Mouse (Mus musculus) megakaryocyte, adult 5-6 weeks (primary cell): ENCODE data around the gene Itgal. TPM values are rescaled to one million over a fixed set of nuclear protein-coding genes. Genes with fewer than 3 reads are reported as not detected.

Experiments used
- ATAC-seq: 2 replicates; pipeline ENCODE4 v1.8.0; 2016; ENCODE audit warnings: mild to moderate bottlenecking, inconsistent platforms; ENCODE audit not compliant: poor library complexity, severe bottlenecking
- total RNA-seq, 2 experiments: library from RNA; stranded (forward) in 1 of 2; stranded (reverse) in 1 of 2; fragments of 153-499, 151-499 nt in 1 of 2; fragments of 221-1000, 200-1000 nt in 1 of 2; gene quantifications; 2 replicates each; pipeline versions ENCODE4 v1.2.3 to v1.2.4; 2015 to 2017

The Itgal gene
- total RNA-seq, 2 experiments from 2014 or later = 59.4 to 117 TPM

DNA sequence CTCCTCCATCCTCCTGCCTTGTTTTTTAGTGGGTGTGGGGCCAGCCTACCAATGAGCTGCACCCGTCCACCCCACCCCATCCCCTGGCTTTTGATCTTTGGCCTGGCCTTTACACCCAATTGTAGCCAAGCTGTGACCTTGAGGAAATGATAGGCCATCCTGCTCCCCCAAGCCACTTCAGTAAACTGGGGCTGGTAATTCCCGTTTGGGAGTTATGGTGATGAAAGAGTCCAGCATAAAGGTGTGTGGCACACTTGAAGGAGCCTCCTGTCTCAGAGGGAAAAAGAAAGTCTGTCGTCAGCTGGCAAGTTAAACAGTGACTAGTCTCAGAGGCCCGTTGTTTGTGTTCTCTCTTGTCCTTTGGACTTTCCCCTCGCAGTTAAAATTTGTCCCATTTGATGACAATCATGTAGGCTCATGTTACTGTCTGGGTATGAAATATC, 19.5 kb upstream of the Itgal start:
- no peak for ATAC-seq

- ATAC-seq = peak; percentile 59
Measured at GRCm38 (mm10) chr7:127278311-127278710, 17.7 kb upstream of the Itgal start.

GRCm38 (mm10) chr7:127280092-127280491, 16.0 kb upstream of the Itgal start:
- ATAC-seq = no peak

- no peak for ATAC-seq
Measured at GRCm38 (mm10) chr7:127281114-127281513, 14.9 kb upstream of the Itgal start.

DNA sequence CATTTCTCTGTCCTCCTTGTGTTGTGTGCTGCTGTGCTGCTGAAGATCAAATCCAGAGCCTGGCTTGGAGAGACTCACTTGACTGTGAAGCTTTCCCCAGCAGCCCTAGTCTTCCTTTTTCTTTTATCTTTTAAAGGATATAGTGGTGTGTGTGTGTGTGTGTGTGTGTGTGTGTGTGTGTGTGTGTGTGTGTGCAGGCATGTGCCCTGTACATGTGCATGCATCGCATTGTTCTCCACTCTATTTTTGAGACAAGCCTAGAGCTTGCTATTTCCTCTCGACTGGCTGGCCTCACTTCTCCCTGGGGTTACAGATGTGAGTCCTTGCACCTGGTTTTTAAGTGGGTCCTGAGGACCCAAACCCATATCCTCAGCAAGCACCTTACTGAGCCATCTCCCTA, 13.9 kb upstream of the Itgal start:
- no peak for ATAC-seq

DNA sequence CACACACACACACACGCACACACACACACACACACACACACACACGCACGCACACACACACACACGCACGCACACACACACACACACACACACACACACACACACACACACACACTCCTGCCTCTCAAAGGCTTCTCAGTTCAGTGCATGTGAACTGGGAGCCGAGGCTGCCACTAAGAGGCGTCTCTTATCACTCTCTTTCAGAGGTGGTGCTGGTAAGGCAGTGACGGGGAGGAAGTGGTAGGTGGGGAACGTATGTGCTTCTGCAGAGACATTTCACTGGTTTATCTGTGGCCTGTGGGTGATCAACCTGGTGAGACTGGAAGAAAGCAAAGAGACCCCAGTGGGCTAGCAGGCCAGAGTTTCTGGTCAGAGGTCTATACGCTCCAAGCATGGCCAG, 10.9 kb upstream of the Itgal start:
- peak; percentile 62 for ATAC-seq

- peak; percentile 82 for ATAC-seq
Measured at GRCm38 (mm10) chr7:127287940-127288339, 8.1 kb upstream of the Itgal start.

GRCm38 (mm10) chr7:127289306-127289705, 6.8 kb upstream of the Itgal start:
- no peak for ATAC-seq

GRCm38 (mm10) chr7:127290142-127290541, 5.9 kb upstream of the Itgal start:
- ATAC-seq = peak; percentile 49

- ATAC-seq = peak; percentile 50
Measured at GRCm38 (mm10) chr7:127296786-127297555, 911 bp downstream of the Itgal start.

GRCm38 (mm10) chr7:127297586-127298193, 1.6 kb downstream of the Itgal start:
- no peak for ATAC-seq

- ATAC-seq = no peak
Measured at GRCm38 (mm10) chr7:127308431-127308830, 12.4 kb downstream of the Itgal start.

DNA sequence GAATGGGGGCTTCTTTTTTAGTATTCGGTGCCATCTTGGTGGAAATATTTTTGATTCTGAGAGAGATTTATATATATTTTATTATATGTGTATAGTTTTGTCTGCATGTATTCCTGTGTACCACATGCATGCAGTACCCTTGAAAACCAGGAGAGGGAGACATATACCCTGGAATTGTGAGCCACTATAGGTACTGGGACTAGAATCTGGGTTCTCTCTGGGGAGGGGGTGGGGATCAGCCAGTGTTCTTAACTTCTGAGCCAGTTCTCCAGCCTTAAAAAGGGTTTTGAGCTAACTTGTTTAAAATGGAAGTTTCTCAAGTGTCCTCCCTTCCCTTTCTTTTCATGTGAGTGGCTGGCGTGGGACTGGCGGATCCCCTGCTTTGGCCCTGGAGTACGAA, 12.8 kb downstream of the Itgal start:
- ATAC-seq = peak; percentile 62; the same call in 1 of the 2 replicates

DNA sequence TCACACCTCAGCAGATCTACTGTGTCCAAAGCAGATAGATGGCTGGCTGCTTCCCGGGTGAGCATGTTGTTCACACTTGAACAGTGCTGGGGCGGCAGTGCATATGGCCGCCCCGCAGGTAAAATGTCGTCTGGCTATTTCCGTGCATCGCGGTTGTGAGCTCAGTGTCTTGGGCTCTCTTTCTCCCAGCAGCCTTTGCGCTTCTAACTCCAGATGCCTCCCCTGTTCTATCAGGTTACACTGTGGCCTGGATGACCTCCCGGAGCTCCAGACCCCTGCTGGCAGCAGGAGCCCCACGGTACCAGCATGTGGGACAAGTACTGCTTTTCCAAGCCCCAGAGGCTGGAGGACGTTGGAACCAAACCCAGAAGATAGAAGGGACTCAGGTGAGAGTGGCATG, 13.9 kb downstream of the Itgal start:
- ATAC-seq = no peak

- no peak for ATAC-seq
Measured at GRCm38 (mm10) chr7:127313912-127314311, 17.9 kb downstream of the Itgal start.

DNA sequence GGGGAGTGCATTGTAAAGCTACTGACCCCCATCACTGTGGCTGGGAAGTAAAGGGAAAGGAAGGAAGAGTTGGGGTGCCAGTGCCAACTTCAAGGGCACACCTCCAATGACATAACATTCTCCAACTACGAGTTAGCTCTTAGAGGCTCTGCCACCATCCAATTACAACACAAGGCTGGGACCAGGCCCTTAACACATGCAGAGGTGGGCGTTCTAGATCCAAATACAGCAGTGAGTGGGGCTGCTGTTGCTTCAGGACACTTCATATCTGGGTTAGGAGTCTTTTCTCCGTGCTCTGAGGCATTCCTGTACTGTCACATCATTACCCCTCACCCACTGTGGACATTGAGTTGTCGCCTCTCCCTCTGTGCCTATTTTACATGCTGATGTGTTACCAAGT, 25.0 kb downstream of the Itgal start:
- no peak for ATAC-seq

- no peak for ATAC-seq
Measured at GRCm38 (mm10) chr7:127322085-127322484, 26.0 kb downstream of the Itgal start.

DNA sequence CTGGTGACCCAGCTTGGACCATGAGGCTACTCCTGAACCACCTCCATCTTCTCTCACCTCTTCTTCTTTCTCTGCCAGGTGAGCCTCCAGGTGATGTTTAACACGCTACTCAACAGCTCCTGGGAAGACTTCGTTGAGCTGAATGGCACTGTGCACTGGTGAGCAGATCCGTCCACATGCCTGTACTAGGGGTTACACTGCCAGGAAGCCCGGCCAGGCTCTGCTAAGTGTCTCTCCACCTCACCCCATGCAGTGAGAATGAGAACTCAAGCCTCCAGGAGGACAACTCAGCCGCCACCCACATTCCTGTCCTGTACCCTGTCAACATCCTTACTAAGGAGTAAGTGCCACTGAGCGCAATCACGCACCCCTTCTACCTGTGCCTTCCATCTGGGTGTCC, 28.9 kb downstream of the Itgal start:
- no peak for ATAC-seq

GRCm38 (mm10) chr7:127325550-127325949, 29.5 kb downstream of the Itgal start:
- ATAC-seq = no peak

- no peak for ATAC-seq
Measured at GRCm38 (mm10) chr7:127326685-127327084, 30.6 kb downstream of the Itgal start.

- no peak for ATAC-seq
Measured at GRCm38 (mm10) chr7:127333240-127333639, 37.2 kb downstream of the Itgal start.

DNA sequence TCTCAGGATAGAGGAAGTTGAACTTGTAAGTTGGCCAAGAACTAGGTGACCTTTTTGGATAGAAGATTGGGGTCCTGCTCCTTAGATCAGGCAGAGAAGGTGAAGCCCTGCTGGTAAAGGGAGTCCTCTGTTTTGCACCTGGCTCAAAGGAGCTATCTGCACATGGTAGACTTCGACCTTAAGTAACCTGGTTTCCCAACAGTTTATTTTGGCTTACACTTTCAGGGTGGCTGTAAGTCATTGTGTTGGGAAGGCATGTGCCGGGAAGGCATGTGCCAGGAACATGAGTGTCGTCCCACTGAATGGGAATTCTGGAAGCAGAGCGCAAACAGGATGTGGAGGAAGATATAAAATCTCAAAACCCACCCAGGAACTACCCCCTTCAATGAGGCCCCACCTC, 39.5 kb downstream of the Itgal start:
- ATAC-seq = no peak
